Mouse (Mus musculus): ENCODE measurements around the gene Gapvd1.
A peak's percentile ranks its signal among the peaks of the same experiment; 100 is the strongest.

Gene Gapvd1

GRCm38 (mm10) chr2:34711904-34712303, 43.1 kb downstream of the Gapvd1 start:
- no peak for DNase-seq (ENCODE audit: low spot score)

- no peak for DNase-seq (ENCODE audit: low spot score)
Measured at GRCm38 (mm10) chr2:34708675-34709074, 46.4 kb downstream of the Gapvd1 start.

- no peak for DNase-seq (ENCODE audit: low spot score)
Measured at GRCm38 (mm10) chr2:34696592-34696991, 58.4 kb downstream of the Gapvd1 start.

GRCm38 (mm10) chr2:34692861-34693260, 62.2 kb downstream of the Gapvd1 start:
- DNase-seq (ENCODE audit: low spot score), result no peak

- no peak for DNase-seq (ENCODE audit: low spot score)
Measured at GRCm38 (mm10) chr2:34684076-34684870, 70.8 kb downstream of the Gapvd1 start.

- DNase-seq (ENCODE audit: low spot score), result no peak
Measured at GRCm38 (mm10) chr2:34677976-34678375, 77.1 kb downstream of the Gapvd1 start.

- no peak for DNase-seq (ENCODE audit: low spot score)
Measured at GRCm38 (mm10) chr2:34677061-34677460, 78.0 kb downstream of the Gapvd1 start.

GRCm38 (mm10) chr2:34673846-34674245, 81.2 kb downstream of the Gapvd1 start:
- DNase-seq (ENCODE audit: low spot score), result no peak

GRCm38 (mm10) chr2:34671385-34672026, 83.5 kb downstream of the Gapvd1 start:
- DNase-seq (ENCODE audit: low spot score), result peak; percentile 71

GRCm38 (mm10) chr2:34670470-34670869, 84.6 kb downstream of the Gapvd1 start:
- DNase-seq (ENCODE audit: low spot score), result no peak

GRCm38 (mm10) chr2:34669203-34669746, 85.8 kb downstream of the Gapvd1 start:
- no peak for DNase-seq (ENCODE audit: low spot score)

GRCm38 (mm10) chr2:34668440-34669191, 86.4 kb downstream of the Gapvd1 start:
- DNase-seq (ENCODE audit: low spot score), result peak; percentile 25

- DNase-seq (ENCODE audit: low spot score), result no peak
Measured at GRCm38 (mm10) chr2:34667820-34668219, 87.2 kb downstream of the Gapvd1 start.

- DNase-seq (ENCODE audit: low spot score), result no peak
Measured at GRCm38 (mm10) chr2:34647410-34647809, 107.6 kb downstream of the Gapvd1 start.

- no peak for DNase-seq (ENCODE audit: low spot score)
Measured at GRCm38 (mm10) chr2:34646541-34646865, 108.5 kb downstream of the Gapvd1 start.

GRCm38 (mm10) chr2:34645851-34646540, 109.0 kb downstream of the Gapvd1 start:
- peak; percentile 79 for DNase-seq (ENCODE audit: low spot score)

- DNase-seq (ENCODE audit: low spot score), result peak; percentile 49
Measured at GRCm38 (mm10) chr2:34644571-34645526, 110.2 kb downstream of the Gapvd1 start.

GRCm38 (mm10) chr2:34642351-34642750, 112.7 kb downstream of the Gapvd1 start:
- peak; percentile 58 for DNase-seq (ENCODE audit: low spot score)

GRCm38 (mm10) chr2:34639725-34640124, 115.3 kb downstream of the Gapvd1 start:
- no peak for DNase-seq (ENCODE audit: low spot score)

- DNase-seq (ENCODE audit: low spot score), result peak; percentile 91
Measured at GRCm38 (mm10) chr2:34638955-34639650, 115.9 kb downstream of the Gapvd1 start.
